Mouse (Mus musculus) liver, postnatal 0 days (tissue): ENCODE results near the gene Fam166a.

Source experiments
- CTCF ChIP-seq: sonication (generic); IDR thresholded peaks from 2 replicates; pipeline ENCODE4 v1.5.1; 2016; ENCODE audit warnings: antibody characterized with exemption, low read depth
- EP300 ChIP-seq: IDR thresholded peaks from 2 replicates; pipeline ENCODE4 v1.6.1; 2016; ENCODE audit warnings: antibody characterized with exemption, low read depth, mild to moderate bottlenecking

- TF ChIP-seq CTCF (no peak), EP300 (no peak)
Measured at GRCm38 (mm10) chr2:25213266-25213865, 5.2 kb upstream of the Fam166a start.
